Mouse (Mus musculus) ovary, postnatal 14 days (tissue): ENCODE data around the gene Unc45b.
A peak's percentile ranks its signal among the peaks of the same experiment; 100 is the strongest.
"Not testable (repeated sequence)": the region's sequence is repeated elsewhere in the genome, so short reads cannot be mapped to it uniquely, and the experiment has no call there.

ENCODE experiments used
- DNase-seq: peaks from one replicate; pipeline ENCODE4 v3.0.0; 2022; ENCODE audit warnings: low spot score

Unc45b gene

DNA sequence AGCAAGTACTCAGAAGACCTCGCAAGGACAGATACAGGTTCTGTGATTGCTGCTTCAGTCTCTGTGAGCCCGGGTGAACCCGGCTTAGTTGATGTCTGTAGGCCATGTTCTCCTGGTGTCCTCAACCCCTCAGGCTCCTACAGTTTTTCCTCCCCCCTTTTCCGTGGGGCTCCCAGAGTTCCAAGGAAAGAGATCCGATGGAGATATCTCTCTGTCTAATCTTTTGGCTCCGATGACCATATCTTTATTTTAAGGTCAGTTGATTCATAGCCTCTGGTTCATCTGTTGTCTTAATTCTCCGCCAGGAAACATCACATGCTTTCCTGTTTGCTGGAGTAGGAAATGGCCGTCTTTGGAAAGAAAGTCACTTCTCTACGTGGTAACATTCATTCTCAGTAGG lies 38.7 kb downstream of the Unc45b start:
- no peak for DNase-seq

DNA sequence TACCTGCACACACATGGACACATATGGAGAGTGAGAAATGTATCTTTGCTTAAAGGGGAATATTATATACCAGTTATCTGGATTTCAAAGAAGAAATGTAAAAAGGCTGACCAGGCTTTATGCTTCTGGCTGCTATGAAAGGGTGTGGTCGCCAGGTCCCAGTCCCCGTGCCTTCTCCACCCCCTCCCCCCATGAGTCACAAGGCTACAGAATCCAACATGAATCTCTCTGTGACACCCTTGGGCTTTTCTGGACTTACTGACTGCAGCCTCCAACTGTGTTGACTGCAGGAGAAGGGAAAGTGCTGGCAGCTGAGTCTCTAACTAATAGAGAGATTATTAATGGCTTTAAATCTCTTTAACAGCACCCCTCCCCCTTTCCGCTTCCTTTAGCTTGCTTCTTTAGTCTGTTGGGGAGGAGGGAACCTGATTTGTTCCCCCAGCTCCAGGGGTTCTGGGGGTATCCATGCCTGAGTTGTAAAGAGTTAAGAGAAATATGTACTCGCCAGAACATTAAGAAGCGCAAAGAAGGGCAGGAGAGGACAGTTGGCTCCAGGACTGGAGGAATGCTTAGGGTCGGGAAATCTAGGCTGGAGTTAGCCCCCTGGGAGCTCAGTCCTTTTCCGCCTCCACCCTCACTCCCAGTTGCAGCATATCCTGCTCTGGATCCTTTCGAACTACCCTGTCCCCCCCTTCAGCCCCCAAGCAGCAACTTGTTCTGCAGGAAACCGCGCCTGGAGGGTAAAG lies 40.6 kb downstream of the Unc45b start, which contains the start of gene Slfn5:
Gene Slfn5 (plus strand): TSS at position 614 of the 746 bp plus-strand sequence.
- no peak for DNase-seq

DNA sequence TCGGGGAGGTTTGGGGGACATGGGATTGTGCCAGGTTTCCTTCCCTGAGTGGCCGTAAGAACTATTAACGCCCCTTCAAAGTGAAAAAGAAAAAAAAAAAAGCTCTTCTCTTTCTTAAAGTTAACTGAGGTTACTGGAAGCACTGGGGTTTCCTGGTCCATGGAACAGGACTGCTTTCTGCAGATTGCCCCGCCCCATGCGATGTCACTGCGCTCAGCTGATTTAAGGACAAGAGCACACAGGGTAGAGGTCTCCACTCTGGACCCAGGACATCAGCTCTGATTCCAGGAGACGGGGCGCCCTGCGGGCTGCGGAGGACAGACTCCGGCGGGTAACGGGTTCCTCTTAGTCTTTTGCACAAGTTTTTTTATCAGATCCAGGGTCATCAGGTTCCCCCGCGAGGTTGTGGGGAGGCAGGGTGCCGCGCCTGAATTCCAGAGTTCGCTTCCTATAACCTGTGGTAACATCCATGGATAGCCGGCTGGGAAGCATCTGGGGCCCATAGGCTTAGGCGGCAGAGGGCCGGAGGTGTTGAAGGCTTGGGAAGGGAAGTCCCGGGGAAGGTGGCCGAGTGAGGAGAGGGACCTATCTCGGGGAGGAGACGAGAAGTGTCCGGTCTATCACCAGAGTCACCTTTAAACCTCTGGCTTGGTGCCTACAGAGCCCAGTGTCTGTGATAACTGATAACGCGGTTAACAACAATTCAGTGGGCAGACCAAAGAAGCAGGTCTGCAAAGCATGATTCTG lies 41.7 kb downstream of the Unc45b start:
- DNase-seq = no peak

DNA sequence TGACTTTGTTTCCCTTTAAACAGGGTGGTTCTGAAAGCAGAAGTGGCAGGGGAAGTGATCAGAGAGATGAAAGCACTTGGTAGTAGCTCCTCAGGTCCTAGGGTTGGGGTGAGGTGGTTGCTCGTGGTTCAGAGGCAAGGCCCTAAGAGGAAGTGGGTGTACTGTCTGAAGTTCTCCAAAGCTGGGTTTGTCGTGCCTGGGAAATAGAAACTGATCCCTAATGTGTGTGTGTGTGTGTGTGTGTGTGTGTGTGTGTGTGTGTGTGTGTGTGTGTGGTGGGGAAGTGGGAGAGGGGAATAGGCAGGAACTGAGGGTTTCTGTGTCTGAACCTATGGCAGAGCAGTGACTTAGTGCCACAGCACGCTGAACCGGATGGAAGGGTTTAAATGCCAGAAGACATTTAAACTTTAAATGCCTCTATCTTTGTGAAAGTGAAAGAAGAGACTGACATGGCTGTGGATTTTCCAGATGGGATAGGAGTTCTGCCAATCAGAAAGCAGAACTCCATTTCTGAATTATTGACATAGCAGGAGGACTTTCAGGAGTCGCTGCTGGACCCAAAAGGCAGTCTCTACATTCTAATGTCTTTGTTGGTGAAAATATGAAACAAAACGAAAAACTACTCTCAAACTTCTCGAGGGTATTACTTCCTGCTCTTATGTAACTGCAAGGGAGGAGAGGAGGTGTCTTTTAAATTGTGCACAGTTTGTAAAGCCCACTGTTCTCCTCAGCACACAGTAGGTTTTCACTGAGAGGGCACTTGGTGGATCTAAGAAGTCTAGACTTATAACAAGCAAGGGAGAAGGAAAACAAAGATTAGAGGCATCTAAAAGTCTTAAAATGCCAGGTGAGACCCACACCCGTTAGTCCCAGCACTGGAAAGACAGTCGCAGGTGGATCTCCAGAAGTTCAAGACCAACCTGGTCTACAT lies 42.5 kb downstream of the Unc45b start:
- no peak for DNase-seq

DNA sequence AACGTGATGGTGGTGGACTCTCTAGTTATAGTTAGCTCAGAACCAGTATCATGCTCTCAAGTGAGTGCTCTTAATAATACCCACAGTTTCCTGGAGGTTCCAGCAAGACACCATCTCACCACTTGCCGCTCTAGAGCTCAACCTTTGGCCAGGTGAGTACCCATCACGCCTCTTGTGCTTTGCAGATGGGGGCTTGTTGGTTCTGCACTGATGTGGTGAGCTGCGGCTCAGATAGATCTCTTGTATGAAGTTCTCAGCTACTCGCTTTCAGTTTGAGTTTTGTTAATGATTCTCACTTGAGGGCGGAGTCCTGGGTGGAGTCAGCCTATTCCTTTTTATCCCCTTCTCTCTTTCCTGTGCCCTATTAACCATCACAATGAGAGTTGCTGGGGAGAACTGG lies 44.3 kb downstream of the Unc45b start:
- DNase-seq = no peak

DNA sequence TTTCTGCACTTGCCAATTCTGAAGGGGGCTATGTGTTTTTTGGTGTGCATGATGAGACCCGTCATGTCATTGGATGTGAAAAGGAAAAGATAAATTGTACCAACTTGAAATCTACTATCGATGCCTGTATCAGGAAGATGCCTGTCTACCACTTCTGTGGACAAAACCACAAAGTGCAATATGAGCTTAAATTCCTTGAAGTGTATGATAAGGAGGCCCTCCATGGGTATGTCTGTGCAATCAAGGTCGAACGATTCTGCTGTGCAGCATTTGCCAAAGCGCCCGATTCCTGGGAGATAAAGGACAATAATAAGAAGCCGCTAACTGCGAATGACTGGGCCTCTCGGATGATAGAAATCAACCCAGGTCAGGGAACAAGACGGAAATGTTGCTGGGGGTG lies 46.6 kb downstream of the Unc45b start:
- no peak for DNase-seq

DNA sequence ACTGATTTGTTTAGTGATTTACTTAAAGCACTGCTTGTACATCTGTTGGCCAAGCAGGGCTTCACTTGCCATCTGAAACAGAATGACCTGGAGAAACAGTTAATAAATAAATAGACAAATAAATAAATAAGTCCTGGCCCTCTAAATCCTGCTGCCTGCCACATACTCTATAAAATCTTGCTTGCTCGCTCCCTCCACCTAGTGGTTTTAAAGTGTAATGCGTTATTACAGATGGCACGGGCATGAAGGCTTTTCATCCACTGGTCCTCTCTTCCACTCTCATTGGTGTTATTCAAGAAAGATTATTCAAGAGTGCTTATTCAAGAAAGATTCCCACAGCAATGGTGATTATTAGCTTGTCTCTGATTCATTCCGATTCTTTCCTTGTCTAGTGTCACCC lies 49.3 kb downstream of the Unc45b start:
- peak; percentile 23 for DNase-seq

DNA sequence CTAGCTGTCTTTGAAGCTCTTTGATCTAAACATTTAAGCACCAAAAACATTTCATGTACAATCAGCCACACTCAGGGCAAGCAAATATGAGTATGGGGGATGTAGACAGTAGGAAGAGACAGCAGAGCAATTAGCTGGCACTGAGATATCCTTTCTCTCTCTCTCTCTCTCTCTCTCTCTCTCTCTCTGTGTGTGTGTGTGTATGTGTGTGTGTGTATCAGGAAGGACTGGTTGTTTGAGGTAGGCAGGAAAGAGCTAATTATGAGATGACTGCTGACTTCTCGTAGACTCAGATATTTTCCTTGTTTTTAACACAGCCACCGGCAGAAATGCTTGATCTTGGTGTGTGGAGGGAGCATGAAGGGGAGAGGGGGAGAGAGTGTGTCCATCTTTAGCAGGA lies 51.4 kb downstream of the Unc45b start:
- DNase-seq = no peak

DNA sequence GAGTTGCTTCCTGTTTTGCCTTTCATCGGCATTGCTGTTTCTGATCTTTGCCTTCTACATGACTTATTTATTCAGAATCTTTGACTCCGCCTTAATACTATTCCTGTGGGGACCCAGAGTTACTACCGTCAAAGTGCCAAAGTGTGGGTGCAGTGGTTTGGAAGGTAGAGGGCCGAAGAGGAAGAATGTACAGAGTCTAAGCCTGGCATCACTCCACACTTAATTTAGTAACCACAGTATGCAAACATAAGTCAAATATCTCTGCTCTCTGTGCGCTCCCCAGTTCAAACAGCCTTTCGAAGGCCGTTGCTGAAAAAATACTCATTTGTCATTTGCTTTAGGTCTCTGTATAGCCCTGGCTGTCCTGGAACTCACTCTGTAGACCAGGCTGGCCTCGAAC lies 51.9 kb downstream of the Unc45b start:
- DNase-seq = no peak

DNA sequence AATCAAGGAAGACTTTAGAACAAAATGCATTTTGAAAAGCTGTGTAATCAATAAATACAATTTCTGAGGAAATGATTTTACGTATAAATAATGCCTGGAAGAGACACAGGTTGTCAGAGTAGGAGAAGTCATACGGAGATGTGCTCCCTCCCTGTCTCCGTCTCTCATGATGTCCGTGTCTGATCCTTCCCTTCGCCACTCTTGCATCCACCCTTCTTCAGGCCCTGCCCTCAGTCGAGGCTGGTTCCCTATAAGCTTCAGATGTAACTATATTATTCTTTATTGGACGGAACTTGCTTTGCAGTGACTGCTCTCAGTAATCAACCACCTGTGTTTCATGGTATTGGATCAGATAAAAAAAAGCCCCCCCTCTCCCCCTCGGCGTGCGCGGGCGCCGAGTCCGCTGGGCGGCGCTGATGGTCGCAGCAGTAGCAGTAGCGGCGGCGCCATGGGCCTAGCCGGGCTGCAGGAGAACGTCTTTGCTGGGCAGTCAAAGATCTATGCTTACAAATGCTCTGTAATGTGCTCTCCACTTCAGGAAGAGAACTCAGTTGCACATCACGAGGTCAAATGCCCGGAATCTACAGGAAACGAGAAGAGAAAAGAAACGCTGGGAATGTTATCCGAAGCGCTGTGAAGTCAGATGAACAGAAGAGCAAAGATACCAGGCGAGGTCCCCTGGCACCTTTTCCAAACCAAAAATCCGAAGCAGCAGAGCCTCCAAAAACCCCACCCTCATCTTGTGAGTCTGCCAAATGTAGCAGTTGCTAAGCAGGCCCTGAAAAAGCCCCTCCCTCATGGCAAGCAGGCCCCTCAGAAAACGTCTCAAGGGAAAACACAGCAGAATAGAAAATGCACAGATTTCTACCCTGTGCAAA lies 60.6 kb downstream of the Unc45b start:
- DNase-seq = no peak

DNA sequence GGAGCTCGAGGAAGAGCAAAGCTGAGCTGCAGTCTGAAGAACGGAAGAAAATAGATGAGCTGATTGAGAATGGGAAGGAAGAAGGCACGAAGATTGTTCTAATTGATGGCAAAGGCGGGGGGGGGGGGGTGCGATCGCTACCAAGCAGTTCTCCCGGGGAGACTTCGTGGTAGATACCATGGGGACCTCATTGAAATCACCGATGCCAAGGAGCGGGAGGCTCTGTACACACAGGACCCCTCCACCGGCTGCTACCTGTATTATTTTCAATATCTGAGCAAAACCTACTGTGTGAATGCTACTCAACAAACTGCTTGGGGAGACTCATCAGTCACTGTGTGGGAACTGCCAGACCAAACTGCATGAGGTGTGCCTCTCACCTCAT lies 61.2 kb downstream of the Unc45b start:
- no peak for DNase-seq

DNA sequence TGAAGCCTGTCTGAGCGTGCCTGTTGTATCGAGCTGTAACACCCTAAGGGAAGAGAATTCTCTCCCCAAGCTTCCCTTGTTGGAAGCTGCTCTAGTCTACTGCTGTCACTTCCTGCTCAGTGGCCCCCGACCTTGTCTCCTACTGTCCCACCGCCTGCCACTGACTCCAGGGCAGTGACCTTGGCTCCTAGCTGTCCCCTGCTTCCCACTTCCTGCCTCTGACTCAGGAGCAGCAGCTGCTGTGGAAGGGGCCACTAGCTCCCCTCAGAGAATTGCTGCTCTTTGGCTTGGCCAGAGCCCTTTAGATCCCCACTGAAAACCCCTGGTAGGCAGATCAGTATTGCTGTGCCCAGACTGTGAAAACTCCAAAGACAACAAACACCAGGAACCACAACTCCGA lies 63.6 kb downstream of the Unc45b start:
- no peak for DNase-seq

DNA sequence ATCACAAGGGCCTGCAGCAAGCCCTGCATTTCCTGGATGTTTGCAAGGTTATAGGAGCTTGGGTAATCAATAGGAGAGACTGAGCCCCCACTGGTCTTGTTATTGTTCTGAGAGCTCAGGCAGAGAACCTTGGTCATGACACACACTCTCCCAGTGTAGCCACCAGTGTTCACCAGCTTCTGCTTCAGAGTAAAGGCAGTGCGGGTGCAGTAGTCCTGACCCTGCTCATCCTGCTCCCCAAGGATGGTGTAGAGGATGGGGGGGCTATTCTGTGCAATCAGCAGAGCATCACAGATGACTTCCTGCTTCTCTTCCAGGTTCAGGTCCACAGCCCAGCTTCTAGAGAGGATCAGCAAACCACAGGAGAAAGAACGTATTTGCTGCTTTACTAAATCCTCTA lies 72.1 kb downstream of the Unc45b start:
- not testable (repeated sequence) for DNase-seq

DNA sequence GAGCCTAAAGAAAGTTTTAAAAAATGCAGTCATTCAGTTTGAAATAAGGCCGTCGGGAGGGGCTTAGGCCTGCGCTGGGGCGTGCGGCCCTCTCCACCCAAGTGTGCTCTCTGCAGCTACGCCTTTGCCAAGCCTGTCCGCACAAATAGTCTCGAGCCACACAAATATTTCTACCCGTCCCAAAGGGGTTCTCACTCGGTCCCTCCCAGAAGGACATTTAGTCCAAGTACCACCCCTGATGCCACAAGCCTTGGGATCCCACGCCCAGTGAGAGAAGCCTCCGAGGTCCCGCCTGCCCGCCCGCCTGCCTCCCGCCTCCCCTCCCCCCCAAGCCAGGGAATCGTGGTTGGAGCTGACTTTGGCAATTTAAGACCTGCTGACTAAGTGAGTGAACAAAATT lies 72.8 kb downstream of the Unc45b start:
- no peak for DNase-seq

DNA sequence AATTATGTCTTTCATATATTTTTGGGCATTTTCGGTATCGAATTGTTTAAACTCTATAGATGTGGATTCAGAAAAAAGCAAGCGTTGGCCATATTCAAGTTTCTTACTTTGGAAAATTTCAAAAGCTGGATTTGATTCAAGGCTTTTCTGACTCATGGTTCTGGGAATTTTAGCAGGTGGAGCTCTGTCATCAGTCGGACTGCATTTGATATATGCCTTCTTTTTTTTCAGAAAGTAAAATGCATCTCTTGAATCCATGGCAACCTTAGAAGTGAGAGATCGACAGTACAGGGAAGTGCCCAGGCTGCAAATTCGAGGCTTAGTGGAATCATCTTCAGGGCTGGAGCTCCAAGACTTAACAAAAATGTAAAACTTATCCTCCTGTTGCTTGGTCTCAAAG lies 77.3 kb downstream of the Unc45b start:
- DNase-seq = no peak

DNA sequence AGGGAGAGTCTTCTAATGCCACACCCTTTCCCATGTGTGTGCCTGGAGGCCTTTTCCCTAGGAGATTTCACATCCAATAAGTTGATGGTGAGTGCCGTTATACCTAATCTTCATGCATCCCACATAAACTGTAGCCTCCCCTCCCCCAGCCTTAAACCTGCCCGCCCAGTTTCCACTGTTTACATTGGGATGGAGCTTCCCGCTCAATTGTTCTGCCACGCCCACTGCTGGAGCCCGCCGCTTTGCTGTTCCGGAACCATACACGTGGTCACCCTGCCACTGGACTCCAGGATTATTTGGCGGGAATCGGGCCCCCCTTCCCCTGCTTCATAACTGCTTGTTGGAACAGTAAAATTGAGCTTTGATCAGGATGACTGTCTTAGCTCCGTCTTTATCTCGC lies 79.0 kb downstream of the Unc45b start:
- DNase-seq = no peak

DNA sequence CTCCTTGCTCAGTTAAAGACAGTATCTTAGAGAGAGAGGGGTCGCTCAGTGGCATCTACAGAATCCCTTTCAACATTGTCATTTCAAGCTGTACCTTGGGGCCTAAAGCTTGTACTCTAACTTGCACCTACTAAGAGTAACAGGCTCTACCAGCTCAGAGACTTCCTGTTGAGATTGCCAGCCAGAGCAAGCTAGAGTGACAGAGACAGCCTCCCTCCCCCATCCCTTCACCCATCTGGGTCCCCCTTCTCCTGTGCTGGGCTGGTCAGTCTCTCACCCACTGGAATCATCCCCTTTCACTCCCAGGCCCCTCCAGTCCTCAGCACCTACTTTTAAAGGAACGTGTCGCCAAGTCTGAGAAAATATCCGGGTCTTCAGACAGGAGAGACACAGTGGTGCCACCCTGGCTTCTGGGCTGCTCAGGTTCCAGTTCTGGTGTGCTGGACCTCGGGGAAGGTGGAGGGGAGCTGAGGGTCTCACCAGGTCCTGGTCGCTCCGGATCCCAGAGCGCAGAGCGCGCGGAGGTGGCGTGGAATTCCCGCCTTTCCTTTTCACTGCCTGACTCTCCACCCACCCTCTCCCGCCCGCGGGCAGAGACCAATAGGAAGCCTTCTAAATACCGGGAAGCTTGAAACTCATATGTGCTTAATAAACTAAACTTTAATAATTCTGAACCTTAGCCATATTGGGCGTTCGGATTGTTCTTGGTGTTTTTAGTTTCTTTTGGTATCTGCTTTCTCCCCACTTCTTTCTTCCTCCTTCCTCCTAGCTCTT lies 80.4 kb downstream of the Unc45b start:
- DNase-seq = peak; percentile 21

DNA sequence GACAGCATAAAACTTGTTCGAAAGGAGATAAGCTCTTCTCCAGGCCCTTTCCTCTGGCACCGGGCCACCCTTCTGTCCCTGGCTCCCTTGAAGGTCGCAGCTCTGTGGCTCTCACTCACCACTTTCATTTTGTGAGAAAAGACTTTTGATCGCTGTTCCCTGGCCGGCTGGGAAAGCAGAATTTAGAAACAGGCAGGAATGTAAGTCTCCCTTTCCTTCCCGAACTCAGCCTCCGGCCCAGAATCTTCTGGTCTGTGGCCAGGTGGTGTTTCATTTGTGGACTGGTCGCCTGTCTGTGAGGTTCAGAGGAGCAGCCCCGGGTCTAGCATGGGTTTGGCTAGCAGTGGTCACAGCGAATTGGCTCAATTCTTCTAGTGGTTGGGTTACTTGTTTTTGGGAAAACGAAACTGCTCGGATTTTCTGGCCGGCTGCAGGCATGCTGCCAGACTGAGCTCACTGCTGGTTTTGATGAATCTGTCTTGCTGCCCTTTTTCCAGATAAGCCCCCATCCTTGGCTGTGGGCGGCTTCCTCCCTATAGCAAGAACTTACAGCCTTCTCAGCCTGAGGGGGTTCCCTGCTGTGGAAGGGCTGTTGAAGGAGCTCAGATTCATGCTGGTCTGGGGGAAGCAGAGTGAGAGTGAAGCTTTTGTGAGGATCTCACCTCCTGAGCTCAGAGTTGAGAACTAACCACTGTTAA lies 81.3 kb downstream of the Unc45b start, which contains the start of gene Slfn9:
Gene Slfn9 (minus strand): TSS at position 362 of the 698 bp plus-strand sequence.
- peak; percentile 45 for DNase-seq
